Mouse (Mus musculus): ENCODE results near the gene Zfp408. TPM values are rescaled to one million over a fixed set of nuclear protein-coding genes. Genes with fewer than 3 reads are reported as not detected.

Zfp408 gene
- polyA plus RNA-seq, 1 experiment from 2014 or later, result 3.9 TPM

DNA sequence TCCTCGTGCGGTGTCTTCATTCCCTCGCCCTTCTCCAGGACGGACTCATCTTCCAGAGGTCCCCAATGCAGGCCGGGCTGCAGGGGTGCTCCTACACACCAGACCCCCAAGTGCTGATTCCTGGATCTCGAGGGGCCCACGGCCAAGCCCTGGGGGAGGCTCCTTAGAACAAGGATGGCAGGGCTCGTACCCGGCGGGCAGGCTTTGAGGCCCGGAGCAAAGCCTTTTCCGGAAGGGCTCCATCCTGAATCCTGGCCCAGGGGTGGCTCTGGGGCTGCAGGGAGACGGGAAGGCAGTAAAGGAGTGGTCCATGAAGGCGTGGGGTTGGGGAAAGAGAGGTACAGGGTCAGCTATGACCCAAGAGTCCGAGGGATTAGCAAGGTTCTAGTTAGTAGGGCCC lies 439 bp downstream of the Zfp408 start:
- Histone ChIP-seq H3K4me3 (ENCODE audit: low read depth, low read length) (peak overlapping the region; percentile 85), H3K36me3 (replicated peaks; ENCODE audit: control insufficient read depth, insufficient read depth, low read depth, low read length) (peaks cover 22% of the 10 kb centered on the region), H3K27ac (replicated peaks; ENCODE audit: low read depth, low read length) (no peak overlapping the region; the same call in 1 of the 2 replicates), H3K4me1 (ENCODE audit: control insufficient read depth, insufficient read depth, low read length) (no peaks in the 10 kb centered on the region), H3K4me2 (ENCODE audit: low read depth, low read length) (peak overlapping the region; percentile 90), H3K9me3 (replicated peaks; ENCODE audit: control insufficient read depth, low read length) (no peaks in the 10 kb centered on the region), H3K9ac (replicated peaks; ENCODE audit: low read length) (peak overlapping the region; percentile 89), H3K27me3 (ENCODE audit: control insufficient read depth, insufficient read depth, low read length) (no peaks in the 10 kb centered on the region)
- DNase-seq (ENCODE audit: low spot score) (no peak), ATAC-seq (replicated peaks; ENCODE audit: insufficient number of reproducible peaks, low FRiP score, low TSS enrichment, low read depth) (peak; percentile 17; the same call in 1 of the 2 replicates)
- WGBS, result 3% methylated on average over 15 of the region's 15 CpGs

DNA sequence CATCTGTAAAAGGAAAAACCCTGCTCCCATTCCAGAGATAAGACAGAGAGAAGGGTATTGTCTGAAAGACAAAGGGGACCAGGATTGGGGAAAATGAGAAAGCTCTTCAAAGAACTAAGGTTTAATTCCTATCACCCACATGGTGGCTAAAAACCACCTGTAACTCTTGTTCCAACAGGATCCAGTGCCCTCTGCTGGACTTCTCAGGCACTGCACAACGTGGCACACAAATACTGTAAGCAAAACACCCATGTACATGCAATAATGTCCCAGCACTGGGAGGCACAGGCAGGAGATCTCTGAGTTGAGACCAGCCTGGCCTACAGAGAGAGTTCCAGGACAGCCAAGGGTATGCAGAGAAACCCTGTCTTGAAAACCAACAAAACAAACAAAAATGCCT lies 2.9 kb downstream of the Zfp408 start:
- H3K4me3 ChIP-seq (ENCODE audit: low read depth, low read length), result no peak overlapping the region
- H3K9me3 ChIP-seq (replicated peaks; ENCODE audit: control insufficient read depth, low read length), result no peaks in the 10 kb centered on the region
- H3K27me3 ChIP-seq (ENCODE audit: control insufficient read depth, insufficient read depth, low read length), result no peaks in the 10 kb centered on the region
- peaks cover 25% of the 10 kb centered on the region for H3K36me3 ChIP-seq (replicated peaks; ENCODE audit: control insufficient read depth, insufficient read depth, low read depth, low read length)
- no peak for ATAC-seq (replicated peaks; ENCODE audit: insufficient number of reproducible peaks, low FRiP score, low TSS enrichment, low read depth)
- WGBS, result 18% methylated on average over 1 of the region's 1 CpGs
- no peaks in the 10 kb centered on the region for H3K4me1 ChIP-seq (ENCODE audit: control insufficient read depth, insufficient read depth, low read length)
- no peak overlapping the region for H3K27ac ChIP-seq (replicated peaks; ENCODE audit: low read depth, low read length)
- no peak overlapping the region for H3K9ac ChIP-seq (replicated peaks; ENCODE audit: low read length)
- peak; percentile 76 for DNase-seq (ENCODE audit: low spot score)
- H3K4me2 ChIP-seq (ENCODE audit: low read depth, low read length), result no peak overlapping the region

DNA sequence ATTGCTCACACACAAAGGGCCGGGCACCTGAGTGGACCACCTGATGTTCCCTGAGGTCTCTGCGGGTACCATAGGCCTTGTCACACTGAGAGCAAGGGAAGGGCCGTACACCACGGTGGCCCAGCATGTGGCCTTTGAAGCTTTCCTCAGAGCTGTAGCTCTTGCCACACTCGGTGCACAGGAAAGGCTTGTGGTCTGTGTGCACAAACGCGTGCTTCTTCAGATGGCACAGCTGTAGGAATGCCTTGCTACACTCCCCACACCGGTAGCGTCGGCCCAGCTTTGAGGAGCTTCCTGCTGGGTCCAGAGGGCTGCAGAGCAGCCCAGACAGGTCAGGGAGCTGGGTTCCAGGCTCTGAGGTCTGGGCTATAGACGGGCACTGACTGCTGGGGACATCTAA lies 3.8 kb downstream of the Zfp408 start:
- ATAC-seq (replicated peaks; ENCODE audit: insufficient number of reproducible peaks, low FRiP score, low TSS enrichment, low read depth) (no peak), DNase-seq (ENCODE audit: low spot score) (no peak)
- 95% methylated on average over 11 of the region's 11 CpGs for WGBS
- H3K9ac ChIP-seq (replicated peaks; ENCODE audit: low read length), result no peak overlapping the region
- H3K27ac ChIP-seq (replicated peaks; ENCODE audit: low read depth, low read length), result no peak overlapping the region
- no peaks in the 10 kb centered on the region for H3K4me1 ChIP-seq (ENCODE audit: control insufficient read depth, insufficient read depth, low read length)
- no peaks in the 10 kb centered on the region for H3K27me3 ChIP-seq (ENCODE audit: control insufficient read depth, insufficient read depth, low read length)
- peaks cover 25% of the 10 kb centered on the region for H3K36me3 ChIP-seq (replicated peaks; ENCODE audit: control insufficient read depth, insufficient read depth, low read depth, low read length)
- H3K9me3 ChIP-seq (replicated peaks; ENCODE audit: control insufficient read depth, low read length), result no peaks in the 10 kb centered on the region
- no peak overlapping the region for H3K4me3 ChIP-seq (ENCODE audit: low read depth, low read length)
- H3K4me2 ChIP-seq (ENCODE audit: low read depth, low read length), result no peak overlapping the region

DNA sequence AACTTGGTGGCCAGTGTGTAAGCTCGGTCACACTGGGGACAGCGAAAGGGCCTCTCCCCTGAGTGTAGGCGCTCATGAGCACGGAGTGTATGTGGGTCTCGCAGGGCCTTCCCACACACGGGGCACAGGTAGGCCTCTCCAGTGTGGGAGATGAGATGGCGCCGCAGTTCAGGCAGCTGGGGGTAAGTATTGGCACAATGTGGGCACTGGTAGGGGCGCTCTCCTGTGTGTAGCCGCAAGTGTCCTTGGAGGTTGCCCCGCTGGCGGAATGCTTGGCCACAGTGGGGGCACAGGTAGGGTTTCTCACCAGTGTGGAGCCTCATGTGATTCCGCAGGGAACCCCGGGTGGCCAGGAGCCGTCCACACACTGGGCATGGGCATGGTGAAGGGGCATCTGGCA lies 4.2 kb downstream of the Zfp408 start:
- Histone ChIP-seq H3K4me1 (ENCODE audit: control insufficient read depth, insufficient read depth, low read length) (no peaks in the 10 kb centered on the region), H3K9me3 (replicated peaks; ENCODE audit: control insufficient read depth, low read length) (no peaks in the 10 kb centered on the region), H3K27ac (replicated peaks; ENCODE audit: low read depth, low read length) (no peak overlapping the region), H3K27me3 (ENCODE audit: control insufficient read depth, insufficient read depth, low read length) (no peaks in the 10 kb centered on the region), H3K36me3 (replicated peaks; ENCODE audit: control insufficient read depth, insufficient read depth, low read depth, low read length) (peaks cover 25% of the 10 kb centered on the region), H3K4me2 (ENCODE audit: low read depth, low read length) (no peak overlapping the region), H3K9ac (replicated peaks; ENCODE audit: low read length) (no peak overlapping the region), H3K4me3 (ENCODE audit: low read depth, low read length) (no peak overlapping the region)
- 95% methylated on average over 15 of the region's 15 CpGs for WGBS
- DNase-seq (ENCODE audit: low spot score) (no peak), ATAC-seq (replicated peaks; ENCODE audit: insufficient number of reproducible peaks, low FRiP score, low TSS enrichment, low read depth) (no peak)

DNA sequence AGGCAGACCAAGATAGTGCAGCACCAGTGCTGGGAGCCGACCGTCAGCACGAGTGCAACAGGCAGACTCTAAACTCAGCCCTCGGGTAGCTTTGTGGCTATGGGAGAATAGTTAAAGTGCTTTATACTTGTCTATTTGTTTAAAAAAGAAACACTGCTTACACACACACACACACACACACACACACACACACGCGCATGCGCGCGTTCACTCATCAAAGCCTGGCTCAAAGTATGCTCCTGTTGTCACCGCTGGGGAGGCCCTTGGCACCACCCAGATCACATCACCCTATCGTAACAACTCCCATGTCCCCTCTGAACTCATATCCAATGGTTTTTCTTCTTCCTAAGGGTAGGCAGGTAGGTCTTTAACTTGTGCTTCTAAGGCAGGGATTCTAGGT lies 5.6 kb downstream of the Zfp408 start:
- Histone ChIP-seq H3K4me2 (ENCODE audit: low read depth, low read length) (no peak overlapping the region), H3K4me3 (ENCODE audit: low read depth, low read length) (no peak overlapping the region), H3K27me3 (ENCODE audit: control insufficient read depth, insufficient read depth, low read length) (no peaks in the 10 kb centered on the region), H3K9me3 (replicated peaks; ENCODE audit: control insufficient read depth, low read length) (no peaks in the 10 kb centered on the region), H3K36me3 (replicated peaks; ENCODE audit: control insufficient read depth, insufficient read depth, low read depth, low read length) (peaks cover 25% of the 10 kb centered on the region), H3K9ac (replicated peaks; ENCODE audit: low read length) (no peak overlapping the region), H3K27ac (replicated peaks; ENCODE audit: low read depth, low read length) (no peak overlapping the region), H3K4me1 (ENCODE audit: control insufficient read depth, insufficient read depth, low read length) (no peaks in the 10 kb centered on the region)
- no peak for ATAC-seq (replicated peaks; ENCODE audit: insufficient number of reproducible peaks, low FRiP score, low TSS enrichment, low read depth)
- DNase-seq (ENCODE audit: low spot score), result no peak
- 95% methylated on average over 11 of the region's 11 CpGs for WGBS

DNA sequence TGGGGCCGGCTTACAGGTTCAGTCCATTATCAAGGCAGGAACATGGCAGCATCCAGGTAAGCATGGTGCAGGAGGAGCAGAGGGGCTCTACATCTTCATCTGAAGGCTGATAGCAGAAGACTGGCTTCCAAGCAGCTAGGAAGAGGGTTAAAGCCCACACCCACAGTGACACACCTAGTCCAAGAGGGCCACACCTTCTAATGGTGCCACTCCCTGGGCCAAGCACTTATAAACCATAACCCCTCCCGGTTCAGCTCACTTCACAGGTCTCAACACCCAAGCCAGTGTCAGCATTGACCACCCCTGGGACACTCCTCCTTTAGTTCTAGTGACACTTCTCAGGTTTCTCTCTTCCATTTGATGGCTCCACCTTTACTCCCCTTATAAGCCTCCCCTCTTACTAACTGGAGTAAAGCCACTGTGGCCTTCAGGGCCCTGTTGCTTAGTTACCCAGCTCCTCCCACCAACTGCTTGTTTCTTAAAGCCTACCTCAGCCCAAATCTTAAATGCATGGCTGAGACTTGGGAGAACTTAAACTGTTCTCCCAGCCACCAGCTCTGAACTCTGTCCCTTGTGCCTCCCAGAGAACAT lies 6.7 kb downstream of the Zfp408 start:
- no peak overlapping the region for H3K4me3 ChIP-seq (ENCODE audit: low read depth, low read length)
- H3K9me3 ChIP-seq (replicated peaks; ENCODE audit: control insufficient read depth, low read length), result no peaks in the 10 kb centered on the region
- no peaks in the 10 kb centered on the region for H3K27me3 ChIP-seq (ENCODE audit: control insufficient read depth, insufficient read depth, low read length)
- H3K4me2 ChIP-seq (ENCODE audit: low read depth, low read length), result no peak overlapping the region
- 86% methylated on average over 2 of the region's 2 CpGs for WGBS
- H3K9ac ChIP-seq (replicated peaks; ENCODE audit: low read length), result no peak overlapping the region
- ATAC-seq (replicated peaks; ENCODE audit: insufficient number of reproducible peaks, low FRiP score, low TSS enrichment, low read depth) (no peak), DNase-seq (ENCODE audit: low spot score) (no peak)
- no peaks in the 10 kb centered on the region for H3K4me1 ChIP-seq (ENCODE audit: control insufficient read depth, insufficient read depth, low read length)
- H3K27ac ChIP-seq (replicated peaks; ENCODE audit: low read depth, low read length), result no peak overlapping the region
- peaks cover 25% of the 10 kb centered on the region for H3K36me3 ChIP-seq (replicated peaks; ENCODE audit: control insufficient read depth, insufficient read depth, low read depth, low read length)

DNA sequence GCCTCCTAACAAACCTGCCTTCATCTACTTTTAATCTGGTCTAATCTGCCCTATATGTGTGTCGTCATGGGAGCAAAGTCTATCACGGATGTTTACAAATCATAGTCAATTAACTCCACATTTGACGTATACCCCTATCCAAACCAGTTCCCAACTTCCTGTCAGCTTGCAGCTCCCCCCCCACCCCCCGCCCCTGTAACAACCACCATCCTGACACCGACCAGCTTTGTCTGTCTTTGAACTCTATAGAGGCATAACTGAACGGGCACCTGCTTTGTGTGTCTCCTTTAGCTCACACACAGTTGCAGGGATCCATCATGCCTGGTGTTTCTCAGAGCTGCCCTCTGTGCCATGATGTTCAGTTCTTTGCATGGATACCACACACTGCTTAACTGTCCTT lies 10.7 kb downstream of the Zfp408 start:
- no peak overlapping the region for H3K9ac ChIP-seq (replicated peaks; ENCODE audit: low read length)
- WGBS, result 71% methylated on average over 6 of the region's 6 CpGs
- H3K36me3 ChIP-seq (replicated peaks; ENCODE audit: control insufficient read depth, insufficient read depth, low read depth, low read length), result peaks cover 3% of the 10 kb centered on the region
- no peaks in the 10 kb centered on the region for H3K9me3 ChIP-seq (replicated peaks; ENCODE audit: control insufficient read depth, low read length)
- DNase-seq (ENCODE audit: low spot score) (no peak), ATAC-seq (replicated peaks; ENCODE audit: insufficient number of reproducible peaks, low FRiP score, low TSS enrichment, low read depth) (no peak)
- no peak overlapping the region for H3K27ac ChIP-seq (replicated peaks; ENCODE audit: low read depth, low read length)
- H3K27me3 ChIP-seq (ENCODE audit: control insufficient read depth, insufficient read depth, low read length), result no peaks in the 10 kb centered on the region
- H3K4me2 ChIP-seq (ENCODE audit: low read depth, low read length), result no peak overlapping the region
- no peaks in the 10 kb centered on the region for H3K4me1 ChIP-seq (ENCODE audit: control insufficient read depth, insufficient read depth, low read length)
- no peak overlapping the region for H3K4me3 ChIP-seq (ENCODE audit: low read depth, low read length)

DNA sequence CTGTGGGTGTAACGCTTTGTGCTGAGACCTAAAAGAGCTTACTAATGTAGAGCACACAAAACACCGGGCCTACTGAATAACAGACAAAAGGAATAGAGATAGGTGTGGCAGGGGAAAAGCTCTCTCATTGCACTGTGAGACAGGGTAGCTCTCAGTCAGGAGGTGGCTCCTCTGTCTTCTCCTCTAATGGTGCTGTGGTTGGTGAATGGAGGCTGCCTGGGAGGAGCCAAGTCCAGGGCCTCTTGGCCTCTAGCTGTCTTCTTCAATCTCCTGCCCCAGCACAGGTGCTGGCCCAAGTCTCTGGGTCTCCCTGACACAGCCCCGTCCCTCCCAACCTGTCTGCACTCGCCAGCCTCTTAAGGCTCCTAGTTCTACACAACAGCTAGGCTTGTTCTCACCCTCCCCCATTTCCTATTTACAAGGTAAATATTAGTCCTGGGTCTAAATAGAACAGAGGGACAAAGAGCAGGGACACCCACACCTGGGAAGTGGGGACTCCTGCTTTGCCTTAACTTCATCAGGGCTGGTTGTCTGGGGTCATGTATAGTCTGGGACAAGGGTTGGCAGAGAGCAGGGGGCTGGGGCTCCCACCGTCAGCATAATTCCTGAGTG lies 12.8 kb downstream of the Zfp408 start:
- H3K4me2 ChIP-seq (ENCODE audit: low read depth, low read length), result no peak overlapping the region
- H3K4me3 ChIP-seq (ENCODE audit: low read depth, low read length), result no peak overlapping the region
- H3K9ac ChIP-seq (replicated peaks; ENCODE audit: low read length), result no peak overlapping the region
- no peak for DNase-seq (ENCODE audit: low spot score)
- no peaks in the 10 kb centered on the region for H3K4me1 ChIP-seq (ENCODE audit: control insufficient read depth, insufficient read depth, low read length)
- WGBS, result 76% methylated on average over 5 of the region's 5 CpGs
- no peak overlapping the region for H3K27ac ChIP-seq (replicated peaks; ENCODE audit: low read depth, low read length)
- no peak for ATAC-seq (replicated peaks; ENCODE audit: insufficient number of reproducible peaks, low FRiP score, low TSS enrichment, low read depth)
- no peaks in the 10 kb centered on the region for H3K36me3 ChIP-seq (replicated peaks; ENCODE audit: control insufficient read depth, insufficient read depth, low read depth, low read length)
- H3K27me3 ChIP-seq (ENCODE audit: control insufficient read depth, insufficient read depth, low read length), result no peaks in the 10 kb centered on the region
- H3K9me3 ChIP-seq (replicated peaks; ENCODE audit: control insufficient read depth, low read length), result no peaks in the 10 kb centered on the region
